Mouse (Mus musculus) lung, adult 2 months (tissue): Measurements from ENCODE around the gene Zcchc14.

ENCODE experiments used
- CTCF ChIP-seq: fragments of 200-500 bp; IDR thresholded peaks from 2 replicates; pipeline ENCODE4 v1.5.1; 2011; ENCODE audit warnings: mild to moderate bottlenecking, low read length, control low read depth; ENCODE audit not compliant: insufficient read depth
- POLR2A ChIP-seq: fragments of 200-500 bp; IDR thresholded peaks from 2 replicates; pipeline ENCODE4 v1.6.1; 2011; ENCODE audit warnings: low read depth, mild to moderate bottlenecking, control low read depth, low read length, borderline replicate concordance; ENCODE audit errors: extremely low read depth

GRCm38 (mm10) chr8:121680896-121681295, 28.2 kb upstream of the Zcchc14 start:
- TF ChIP-seq POLR2A (no peak), CTCF (no peak)
